Mouse (Mus musculus) small intestine, adult 2 months (tissue): ENCODE results near the gene Dapk2.

Source experiments
- CTCF ChIP-seq: fragments of 200-500 bp; IDR thresholded peaks from 2 replicates; pipeline ENCODE4 v1.5.1; 2012; ENCODE audit warnings: low read depth, mild to moderate bottlenecking, control low read depth, inconsistent platforms, low read length, moderate library complexity, mixed read lengths; ENCODE audit not compliant: insufficient replicate concordance, insufficient read length; ENCODE audit errors: extremely low read depth
- POLR2A ChIP-seq: fragments of 200-500 bp; IDR thresholded peaks from 2 replicates; pipeline ENCODE4 v1.6.1; 2012; ENCODE audit warnings: low read depth, mild to moderate bottlenecking, control low read depth, inconsistent platforms, low read length, moderate library complexity

DNA sequence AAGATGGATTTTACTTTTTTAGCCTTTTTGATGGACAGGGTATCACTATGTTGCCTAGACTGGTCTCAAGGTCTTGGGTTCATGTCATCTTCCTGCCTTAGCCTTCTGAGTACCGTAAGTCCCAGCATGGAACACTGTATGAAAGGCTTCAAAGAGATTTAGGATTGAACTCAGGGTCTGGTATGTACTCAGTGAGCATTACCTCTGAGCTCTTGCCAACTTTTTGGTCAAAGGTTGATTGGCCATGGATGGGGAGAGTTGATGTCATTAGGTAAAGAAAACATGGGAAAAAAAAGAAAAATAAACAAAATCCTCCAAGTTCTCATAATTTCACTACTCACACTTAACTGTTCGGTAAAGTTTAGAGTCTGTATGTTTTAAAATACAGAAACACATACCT, 132.7 kb downstream of the Dapk2 start:
- TF ChIP-seq POLR2A, result no peak
- TF ChIP-seq CTCF, result no peak
